Mouse (Mus musculus): ENCODE measurements around the gene Tkt. TPM values are rescaled to one million over a fixed set of nuclear protein-coding genes. Genes with fewer than 3 reads are reported as not detected.

The Tkt gene
- total RNA-seq, 2 experiments from 2014 or later, result 160 to 180 TPM

- no peak for TF ChIP-seq CTCF (IDR thresholded peaks at IDR 0.05)
- Histone ChIP-seq H3K4me3 (no peak overlapping the region), H3K27ac (no peak overlapping the region)
- intact Hi-C loops (cut with DNase I), result loop anchor here (1.0 to 10.0 kb wide), 3 partner anchors 61 to 274 kb away; partner anchors contain the start of gene Rft1
- no peak for DNase-seq (ENCODE audit: extremely low spot score in 1 of 2, low spot score in 2 of 2)
These were observed 42.8 kb downstream of the Tkt start for GRCm38 (mm10) chr14:30590918-30591317.

- no peak overlapping the region for H3K27ac ChIP-seq
- TF ChIP-seq CTCF (IDR thresholded peaks at IDR 0.05), result peak; percentile 93
- intact Hi-C loops (cut with DNase I), result loop anchor here (1.0 to 10.0 kb wide), 3 partner anchors 61 to 273 kb away; partner anchors contain the start of gene Rft1
- H3K4me3 ChIP-seq, result no peak overlapping the region
- peak; percentile 62 to 70 for DNase-seq (ENCODE audit: extremely low spot score in 1 of 2, low spot score in 2 of 2)
These were observed 43.3 kb downstream of the Tkt start for GRCm38 (mm10) chr14:30591417-30591816.

- Histone ChIP-seq H3K27ac (peak overlapping the region; percentile 55), H3K4me3 (no peak overlapping the region)
- intact Hi-C loops (cut with DNase I), result loop anchor here (5.0 to 10.0 kb wide), 2 partner anchors 59 to 271 kb away; partner anchors contain the start of gene Rft1
- peak; percentile 40 for TF ChIP-seq CTCF (IDR thresholded peaks at IDR 0.05)
- DNase-seq (ENCODE audit: extremely low spot score in 1 of 2, low spot score in 2 of 2), result no peak
These were observed 45.3 kb downstream of the Tkt start for GRCm38 (mm10) chr14:30593279-30594091.

GRCm38 (mm10) chr14:30594092-30594695 lies 46.0 kb downstream of the Tkt start:
- intact Hi-C loops (cut with DNase I), result loop anchor here (5.0 to 10.0 kb wide), 2 partner anchors 58 to 271 kb away; partner anchors contain the start of gene Rft1

GRCm38 (mm10) chr14:30595576-30596313 lies 47.6 kb downstream of the Tkt start:
- H3K4me3 ChIP-seq, result no peak overlapping the region
- intact Hi-C loops (cut with DNase I), result loop anchor here (10.0 kb wide), 1 partner anchor 269 kb away; no protein-coding TSS in a partner anchor
- no peak for TF ChIP-seq CTCF (IDR thresholded peaks at IDR 0.05)
- DNase-seq (ENCODE audit: extremely low spot score in 1 of 2, low spot score in 2 of 2), result no peak
- H3K27ac ChIP-seq, result no peak overlapping the region

More at GRCm38 (mm10) chr14:30594092-30594695, 46.0 kb downstream of the Tkt start:
- H3K4me3 ChIP-seq, result no peak overlapping the region
- DNase-seq (ENCODE audit: extremely low spot score in 1 of 2, low spot score in 2 of 2), result no peak
- H3K27ac ChIP-seq, result peak overlapping the region; percentile 9; the same call in 1 of the 2 replicates
- no peak for TF ChIP-seq CTCF (IDR thresholded peaks at IDR 0.05)

DNA sequence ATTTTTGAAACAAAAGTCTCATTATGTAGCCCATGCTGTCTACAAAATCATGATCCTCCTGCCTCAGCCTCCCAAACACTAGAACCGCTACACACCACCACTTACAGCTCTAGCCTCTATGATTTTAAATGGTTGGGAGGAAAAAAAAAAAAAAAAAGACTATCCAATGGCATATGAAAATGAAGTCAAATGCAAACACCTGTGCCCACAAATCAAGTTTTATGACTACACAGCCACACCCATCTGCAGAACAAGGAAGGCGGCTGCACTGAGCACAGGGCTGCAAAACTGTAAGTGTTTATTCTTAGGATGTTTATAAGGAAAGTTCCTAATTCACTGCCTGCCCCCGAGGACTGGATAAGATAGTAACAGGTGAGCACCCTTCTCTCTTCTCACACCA lies 48.2 kb downstream of the Tkt start:
- no peak for TF ChIP-seq CTCF (IDR thresholded peaks at IDR 0.05)
- Histone ChIP-seq H3K4me3 (no peak overlapping the region), H3K27ac (no peak overlapping the region)
- DNase-seq (ENCODE audit: extremely low spot score in 1 of 2, low spot score in 2 of 2), result no peak
- intact Hi-C loops (cut with DNase I), result loop anchor here (10.0 kb wide), 1 partner anchor 268 kb away; no protein-coding TSS in a partner anchor

DNA sequence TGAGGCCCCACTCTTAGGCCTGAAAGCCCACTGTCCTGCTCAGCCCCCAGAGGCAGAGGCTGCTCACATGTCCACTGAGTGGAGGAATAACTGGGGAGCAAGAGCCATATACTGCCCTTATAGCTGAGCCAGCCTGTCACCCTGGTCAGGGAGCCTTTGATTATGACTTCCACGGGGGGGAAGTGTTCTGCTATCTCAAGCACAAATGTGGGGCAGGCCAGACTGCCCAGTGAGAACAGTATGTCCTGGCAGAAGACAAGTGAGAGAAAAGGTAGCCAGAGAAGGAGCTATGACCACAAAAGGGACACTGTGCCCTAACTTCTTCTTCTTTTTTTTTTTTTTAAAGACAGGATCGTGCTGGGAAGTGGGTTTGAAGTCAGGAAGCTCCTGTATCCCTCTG lies 49.0 kb downstream of the Tkt start:
- Histone ChIP-seq H3K27ac (no peak overlapping the region), H3K4me3 (no peak overlapping the region)
- TF ChIP-seq CTCF (IDR thresholded peaks at IDR 0.05), result no peak
- no peak for DNase-seq (ENCODE audit: extremely low spot score in 1 of 2, low spot score in 2 of 2)
- intact Hi-C loops (cut with DNase I), result loop anchor here (10.0 kb wide), 1 partner anchor 268 kb away; no protein-coding TSS in a partner anchor

GRCm38 (mm10) chr14:30606817-30607216 lies 58.7 kb downstream of the Tkt start:
- Histone ChIP-seq H3K4me3 (no peak overlapping the region), H3K27ac (no peak overlapping the region)
- DNase-seq (ENCODE audit: extremely low spot score in 1 of 2, low spot score in 2 of 2), result no peak
- TF ChIP-seq CTCF (IDR thresholded peaks at IDR 0.05), result no peak
- intact Hi-C loops (cut with DNase I), result no loop called here

DNA sequence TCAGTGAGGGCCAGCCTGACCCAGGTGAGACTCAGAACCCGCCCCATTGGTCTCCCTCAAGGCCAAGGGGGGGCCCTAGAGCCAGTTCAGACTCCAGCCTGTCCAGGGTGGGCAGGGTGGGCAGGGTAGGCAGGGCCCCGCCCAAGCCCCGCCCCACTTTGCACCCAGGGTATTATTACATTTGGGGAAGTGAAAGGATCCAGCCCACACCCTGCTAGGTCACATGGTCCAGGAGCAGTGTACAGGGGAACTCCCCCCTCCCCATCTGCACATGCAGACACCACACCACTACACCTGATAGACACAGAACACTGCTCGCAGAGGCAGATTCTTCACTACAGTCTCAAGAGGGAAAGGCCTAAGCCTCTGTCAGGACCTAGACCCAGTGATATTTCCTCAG lies 59.5 kb downstream of the Tkt start:
- TF ChIP-seq CTCF (IDR thresholded peaks at IDR 0.05), result no peak
- H3K4me3 ChIP-seq, result no peak overlapping the region
- intact Hi-C loops (cut with DNase I), result no loop called here

DNA sequence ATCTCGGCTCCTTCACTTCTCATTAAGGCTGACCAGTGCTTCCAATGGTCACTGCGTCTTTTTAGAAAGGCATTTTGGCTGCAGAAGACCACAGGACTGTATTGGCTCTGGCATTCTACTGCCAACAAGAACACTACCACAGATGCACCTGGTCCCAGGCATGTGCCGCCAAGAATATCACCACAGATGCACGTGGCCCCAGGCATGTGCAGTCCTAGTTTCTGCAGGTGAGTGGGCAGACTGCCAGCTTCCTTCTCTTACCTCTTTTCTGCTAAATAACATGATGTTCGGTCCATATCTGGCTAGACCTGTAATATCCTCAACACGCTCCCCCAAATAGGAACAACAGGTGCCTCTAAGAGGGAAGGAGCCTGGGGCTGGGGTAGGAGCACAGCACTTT lies 60.0 kb downstream of the Tkt start:
- intact Hi-C loops (cut with DNase I), result no loop called here
- DNase-seq (ENCODE audit: extremely low spot score in 1 of 2, low spot score in 2 of 2), result no peak
- Histone ChIP-seq H3K4me3 (no peak overlapping the region), H3K27ac (no peak overlapping the region)
- TF ChIP-seq CTCF (IDR thresholded peaks at IDR 0.05), result no peak

More for the DNA sequence above, 59.5 kb downstream of the Tkt start:
- DNase-seq (ENCODE audit: extremely low spot score in 1 of 2, low spot score in 2 of 2), result no peak
- H3K27ac ChIP-seq, result no peak overlapping the region

DNA sequence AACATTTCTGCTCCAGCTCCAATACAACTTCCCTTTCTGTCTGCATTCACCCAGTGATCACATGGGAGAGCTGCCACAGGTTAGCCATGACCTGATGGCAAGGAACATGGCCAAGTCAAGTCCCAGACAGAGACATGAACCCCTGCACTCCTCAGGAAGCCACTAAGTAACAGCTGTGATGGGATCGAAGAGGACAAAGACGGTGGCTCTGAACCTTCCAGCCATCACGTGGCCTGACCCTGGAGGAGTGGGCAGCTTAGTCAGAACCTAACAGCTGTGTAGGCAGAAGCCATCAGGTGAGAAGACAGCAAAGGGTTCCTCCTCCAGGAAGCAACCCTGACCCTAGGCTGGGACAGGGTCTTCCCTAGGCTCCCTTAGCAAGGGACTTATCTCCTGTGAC lies 61.3 kb downstream of the Tkt start:
- no peak for TF ChIP-seq CTCF (IDR thresholded peaks at IDR 0.05)
- intact Hi-C loops (cut with DNase I), result no loop called here
- H3K4me3 ChIP-seq, result no peak overlapping the region
- DNase-seq (ENCODE audit: extremely low spot score in 1 of 2, low spot score in 2 of 2), result no peak
- H3K27ac ChIP-seq, result no peak overlapping the region

All from left cerebral cortex, adult 2 months (tissue).